In genomic region chrX:168672425-168672824, GRCm38 (mm10) we compare ENCODE assay signal across 7 mouse cellular contexts. TPM values are rescaled to one million over a fixed set of nuclear protein-coding genes. Genes with fewer than 3 reads are reported as not detected.
DNase-seq lines count a peak whose midpoint lies in the region; ATAC-seq and TF ChIP-seq lines count a peak whose summit lies in the region.

No protein-coding gene starts in this region.

- peak; percentile 60 for ATAC-seq in hindbrain, postnatal 0 days
- peak; percentile 68 for ATAC-seq in megakaryocyte progenitor cell, adult 5-6 weeks (replicated peaks; ENCODE audit: poor library complexity)

- H3K36me3 ChIP-seq in hindbrain, postnatal 0 days (ENCODE audit: insufficient read depth, low read length): no peaks in the 10 kb centered on the region

- peak overlapping the region; percentile 66; the same call in 1 of the 2 replicates for H3K9ac ChIP-seq in hindbrain, postnatal 0 days (replicated peaks; ENCODE audit: low read length)

- peak overlapping the region; percentile 81 for H3K4me2 ChIP-seq in hindbrain, postnatal 0 days (ENCODE audit: low read depth, low read length)

- no peaks in the 10 kb centered on the region for H3K27me3 ChIP-seq in hindbrain, postnatal 0 days (ENCODE audit: insufficient read depth, low read length)

- no peaks in the 10 kb centered on the region for H3K4me1 ChIP-seq in hindbrain, postnatal 0 days (ENCODE audit: insufficient read depth, low read length)

- H3K4me3 ChIP-seq in gastrocnemius, adult 2 months: peak overlapping the region; percentile 90
- peak overlapping the region; percentile 52 for H3K4me3 ChIP-seq in hindbrain, postnatal 0 days (ENCODE audit: low read length)

- intact Hi-C loops in gastrocnemius, adult 2 months (cut with DNase I): no loop called here
- intact Hi-C loops in left cerebral cortex, postnatal 10 days (cut with DNase I): loop anchor here (5.0 kb wide), 1 partner anchor 260 kb away; no protein-coding TSS in a partner anchor

- DNase-seq in adipocyte (ENCODE audit: low spot score): peak; percentile 87
- DNase-seq in cerebellum, postnatal 36 days: peak; percentile 39 to 58
- peak; percentile 64 for DNase-seq in gastrocnemius, adult 2 months
- DNase-seq in hindbrain, postnatal 0 days (ENCODE audit: low spot score): peak; percentile 82
- DNase-seq in left cerebral cortex, postnatal 10 days (ENCODE audit: extremely low spot score in 1 of 2, low spot score in 2 of 2): peak; percentile 52 to 56
- peak; percentile 22 for DNase-seq in right cerebral cortex, postnatal 14 days

- H3K27ac ChIP-seq in gastrocnemius, adult 2 months: peak overlapping the region; percentile 98
- no peak overlapping the region; the same call in 1 of the 2 replicates for H3K27ac ChIP-seq in hindbrain, postnatal 0 days

- no peak for TF ChIP-seq CTCF in gastrocnemius, adult 2 months (IDR thresholded peaks at IDR 0.05)
- no peak for TF ChIP-seq CTCF in hindbrain, postnatal 0 days (IDR thresholded peaks at IDR 0.05; ENCODE audit: low read depth)

- H3K9me3 ChIP-seq in hindbrain, postnatal 0 days (ENCODE audit: low read length): no peaks in the 10 kb centered on the region

- 25% methylated on average over 9 of the region's 9 CpGs for WGBS in hindbrain, postnatal 0 days

RNA-seq across cellular contexts. Expression of gene Msl3, which starts 1.3 kb away (rescaled TPM):
- total RNA-seq in gastrocnemius, adult 2 months (2021): 10 to 100 TPM; 40.1 to 44.2 TPM
- 13.6 and 22.7 TPM in 2 replicates for total RNA-seq in hindbrain, postnatal 0 days (2014; rRNA removed)
- polyA plus RNA-seq in hindbrain, postnatal 0 days (2015; fragmentation: Nextera tagmentation; extraction: Ambion mirVana): 15.0 and 15.4 TPM in 2 replicates
- 10 to 100 TPM; 22.9 to 23.2 TPM for total RNA-seq in left cerebral cortex, postnatal 10 days (2021)
- 80.0 and 81.5 TPM in 2 replicates for total RNA-seq in megakaryocyte progenitor cell, adult 5-6 weeks (2015)
- total RNA-seq in megakaryocyte progenitor cell, adult 5-6 weeks (2017): 99.9 and 104 TPM in 2 replicates

Comparison
In these comparisons a context has a peak if more than half of its experiments do, and no peak if none do; other contexts are left out.
1. DNase-seq: peak in every context shown above with its lines; median percentile 87 in adipocyte; 82 in hindbrain, postnatal 0 days; 64 in gastrocnemius, adult 2 months; 54 in left cerebral cortex, postnatal 10 days; 48 in cerebellum, postnatal 36 days; 22 in right cerebral cortex, postnatal 14 days.